Mouse (Mus musculus) brain, embryonic 14.5 days (tissue): ENCODE data around the gene Men1.

Experiments used
- CTCF ChIP-seq: fragments of 200-500 bp; IDR thresholded peaks from 2 replicates; pipeline ENCODE4 v1.5.1; 2012; ENCODE audit warnings: inconsistent platforms, mild to moderate bottlenecking, moderate library complexity, borderline replicate concordance; ENCODE audit not compliant: insufficient read depth, insufficient read length; ENCODE audit errors: extremely low read depth
- POLR2A ChIP-seq: fragments of 200-500 bp; IDR thresholded peaks from 2 replicates; pipeline ENCODE4 v1.6.1; 2012; ENCODE audit warnings: mild to moderate bottlenecking, inconsistent platforms, borderline replicate concordance; ENCODE audit not compliant: poor library complexity, insufficient read depth, insufficient read length, severe bottlenecking; ENCODE audit errors: extremely low read depth

DNA sequence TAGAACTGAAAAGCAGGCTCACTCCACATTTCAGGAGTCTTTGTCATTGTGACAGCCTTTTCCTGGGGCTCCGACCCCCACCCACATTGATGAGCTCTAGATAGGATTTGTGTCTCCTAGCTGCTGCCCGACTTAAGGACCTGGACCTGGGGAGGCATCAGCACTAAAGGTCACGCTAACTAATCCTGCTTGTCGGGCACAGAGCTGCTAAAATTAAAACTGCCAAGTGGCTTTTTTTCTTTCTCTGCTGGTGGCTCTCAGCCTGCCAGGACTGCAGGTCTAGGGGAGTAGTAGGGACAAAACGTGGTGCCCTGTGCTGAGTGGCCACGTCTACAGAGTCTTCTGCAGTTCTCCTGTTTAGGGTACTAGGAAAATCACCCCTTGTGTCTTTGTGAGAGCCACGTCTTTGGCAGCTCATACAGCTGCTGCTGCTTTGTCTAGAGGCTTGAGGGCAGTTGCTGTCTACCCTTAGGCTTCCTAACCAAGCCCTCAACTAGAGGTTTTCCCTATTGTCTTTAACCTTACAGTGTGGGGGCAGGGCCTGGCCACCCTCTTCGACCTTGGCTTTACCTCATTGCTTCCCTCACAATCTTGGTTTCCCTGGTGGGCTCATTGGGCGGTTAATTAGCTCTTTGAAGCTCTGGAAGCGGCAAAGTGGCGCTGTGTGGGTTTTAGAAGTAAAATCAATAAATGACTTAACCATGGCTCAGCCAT is 42.7 kb downstream of the Men1 start:
- TF ChIP-seq POLR2A = no peak
- TF ChIP-seq CTCF = no peak
